Mouse (Mus musculus) neutrophil, adult 65 days (primary cell): Measurements from ENCODE around the gene Slc22a28. TPM values are rescaled to one million over a fixed set of nuclear protein-coding genes. Genes with fewer than 3 reads are reported as not detected.

Experiments
- total RNA-seq: library from RNA; stranded (reverse); gene quantifications from 2 replicates; pipeline ENCODE4 v1.2.4, GENCODE M21; 2023

Gene Slc22a28
- total RNA-seq, result not detected in 2 replicates

GRCm38 (mm10) chr19:8131881-8132280 lies at the start of gene Slc22a28:
Gene Slc22a28 (minus strand): TSS chr19:8131982.

Other genes starting within 250 kb of the Slc22a28 start
- gene Slc22a27, start 166.0 kb downstream of the Slc22a28 start, total RNA-seq, result not detected in 2 replicates
- gene Slc22a29, start 86.9 kb upstream of the Slc22a28 start, total RNA-seq, result not detected in 2 replicates